Mouse (Mus musculus) heart, embryonic 14.5 days (tissue): ENCODE data around the gene Snx32. TPM values are rescaled to one million over a fixed set of nuclear protein-coding genes. Genes with fewer than 3 reads are reported as not detected.

Experiments used
- ATAC-seq: fragments of 200-750 bp; cut with Nextera tagmentation; 2 replicates; pipeline ENCODE4 v1.8.0; 2017; ENCODE audit warnings: low read depth, moderate TSS enrichment; ENCODE audit not compliant: insufficient number of reproducible peaks, insufficient read depth, low FRiP score
- H3K27ac ChIP-seq, 2 experiments: fragments of 200-500 bp in 1 of 2; fragments of 300-500 bp in 1 of 2; sonication (generic) in 1 of 2; replicated peaks in 1 of 2; 2 replicates each; pipeline ENCODE4 v1.5.1; 2012 to 2014; ENCODE audit warnings: low read depth in 2 of 2, low read length in 2 of 2, control low read depth in 1 of 2, mild to moderate bottlenecking in 1 of 2, mixed read lengths in 1 of 2; ENCODE audit not compliant: control insufficient read depth in 1 of 2, insufficient read depth in 1 of 2
- H3K27me3 ChIP-seq: fragments of 300-500 bp; sonication (generic); 2 replicates; pipeline ENCODE4 v1.6.1; 2014; ENCODE audit warnings: mild to moderate bottlenecking, low read length, control low read depth; ENCODE audit not compliant: control insufficient read depth, insufficient read depth
- H3K36me3 ChIP-seq: fragments of 300-500 bp; sonication (generic); 2 replicates; pipeline ENCODE4 v1.6.1; 2014; ENCODE audit warnings: mild to moderate bottlenecking, control low read depth, low read length, mixed read lengths; ENCODE audit not compliant: control insufficient read depth, insufficient read depth
- H3K4me1 ChIP-seq, 2 experiments: fragments of 200-500 bp in 1 of 2; fragments of 300-500 bp in 1 of 2; sonication (generic) in 1 of 2; 2 replicates each; pipeline ENCODE4 v1.6.1; 2012 to 2014; ENCODE audit warnings: low read length in 2 of 2, control low read depth in 1 of 2, mixed read lengths in 1 of 2; ENCODE audit not compliant: control insufficient read depth in 2 of 2, insufficient read depth in 2 of 2
- H3K4me2 ChIP-seq: fragments of 300-500 bp; sonication (generic); 2 replicates; pipeline ENCODE4 v1.6.1; 2014; ENCODE audit warnings: mild to moderate bottlenecking, low read length
- H3K4me3 ChIP-seq, 2 experiments: fragments of 200-500 bp in 1 of 2; fragments of 300-500 bp in 1 of 2; sonication (generic) in 1 of 2; 2 replicates each; pipeline ENCODE4 v1.5.1; 2012 to 2014; ENCODE audit warnings: low read length in 2 of 2, mild to moderate bottlenecking in 2 of 2, control low read depth in 1 of 2, low read depth in 1 of 2, moderate library complexity in 1 of 2; ENCODE audit not compliant: control insufficient read depth in 1 of 2, insufficient read depth in 1 of 2
- H3K9ac ChIP-seq: fragments of 300-500 bp; sonication (generic); 2 replicates; pipeline ENCODE4 v1.6.1; 2014; ENCODE audit warnings: mild to moderate bottlenecking, low read length
- H3K9me3 ChIP-seq: fragments of 300-500 bp; sonication (generic); 2 replicates; pipeline ENCODE4 v1.6.1; 2016; ENCODE audit warnings: low read length, control low read depth; ENCODE audit not compliant: control insufficient read depth
- WGBS: fragments of 180-500 bp; shearing (Covaris S2); extraction: QIAGEN DNeasy Blood & Tissue Kit; methylation state at CpG from one replicate; pipeline ENCODE4 v1.1.7; 2014; 5-methylcytosine and 5-hydroxymethylcytosine counted together
- polyA plus RNA-seq: library from polyadenylated mRNA; unstranded; fragments of >200 nt; fragmentation: Nextera tagmentation; extraction: Ambion mirVana; gene quantifications from 2 replicates; pipeline ENCODE4 v1.2.1, GENCODE M21; 2014

Snx32 gene
- polyA plus RNA-seq, 1 experiment from 2014 or later = 17.9 TPM

DNA sequence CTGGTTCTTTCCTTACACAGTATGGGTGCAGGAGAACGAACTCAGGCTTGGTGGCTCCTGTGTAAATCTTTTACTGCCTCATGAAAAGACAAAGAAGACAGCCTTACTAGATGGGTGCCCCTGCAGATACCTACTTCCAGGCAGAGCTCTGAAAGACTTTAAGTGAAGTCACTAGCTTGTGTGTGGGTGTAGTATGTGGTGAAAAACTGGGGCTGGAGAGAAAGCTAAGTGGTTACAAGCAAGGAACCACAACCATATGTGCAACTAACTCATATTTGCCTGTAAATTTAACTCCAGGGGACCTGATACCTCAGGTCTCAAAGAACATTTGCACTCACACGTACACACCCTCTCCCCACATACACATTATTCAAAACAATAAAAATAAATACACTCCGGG, 50.4 kb downstream of the Snx32 start:
- WGBS = 23% methylated on average over 3 of the region's 3 CpGs
- ATAC-seq = no peak
- no peaks in the 10 kb centered on the region for H3K27me3 ChIP-seq
- peak overlapping the region; percentile 80 for H3K4me2 ChIP-seq
- no peaks in the 10 kb centered on the region for H3K9me3 ChIP-seq
- peaks cover 32% of the 10 kb centered on the region for H3K36me3 ChIP-seq
- peak overlapping the region; percentile 80 for H3K9ac ChIP-seq
- H3K4me1 ChIP-seq = peaks cover 12 to 36% of the 10 kb centered on the region in 2 experiments
- peak overlapping the region in 1 of 2 experiments; percentile 70; a peak in 1 of 4 replicates for H3K27ac ChIP-seq
- H3K4me3 ChIP-seq = peak overlapping the region in 1 of 2 experiments; percentile 75; a peak in 3 of 4 replicates

DNA sequence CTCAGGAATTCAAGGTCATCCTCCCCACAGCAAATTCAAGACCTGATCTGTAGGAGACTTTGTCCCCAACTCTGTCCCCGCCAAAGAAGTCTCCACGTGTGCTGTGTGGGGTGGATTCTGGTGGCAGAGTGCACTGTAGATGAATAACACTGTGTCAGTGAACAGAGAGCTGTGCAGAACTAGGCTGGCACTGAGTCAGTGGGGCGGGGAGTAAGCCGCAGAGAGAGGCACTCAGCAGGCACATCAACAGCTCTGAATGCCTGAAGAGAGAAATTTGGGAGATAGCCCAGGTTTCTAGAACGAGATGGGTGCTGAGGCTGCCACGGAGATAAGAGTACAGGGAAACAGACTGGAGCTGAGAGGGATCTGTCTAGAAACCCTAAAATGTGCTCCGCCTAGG, 51.3 kb downstream of the Snx32 start:
- ATAC-seq = no peak
- Histone ChIP-seq H3K9ac (no peak overlapping the region), H3K4me2 (no peak overlapping the region), H3K9me3 (no peaks in the 10 kb centered on the region), H3K27ac (no peak overlapping the region), H3K4me1 (peaks cover 11 to 35% of the 10 kb centered on the region in 2 experiments), H3K36me3 (peaks cover 32% of the 10 kb centered on the region), H3K4me3 (no peak overlapping the region), H3K27me3 (no peaks in the 10 kb centered on the region)
- WGBS = 53% methylated on average over 7 of the region's 7 CpGs

DNA sequence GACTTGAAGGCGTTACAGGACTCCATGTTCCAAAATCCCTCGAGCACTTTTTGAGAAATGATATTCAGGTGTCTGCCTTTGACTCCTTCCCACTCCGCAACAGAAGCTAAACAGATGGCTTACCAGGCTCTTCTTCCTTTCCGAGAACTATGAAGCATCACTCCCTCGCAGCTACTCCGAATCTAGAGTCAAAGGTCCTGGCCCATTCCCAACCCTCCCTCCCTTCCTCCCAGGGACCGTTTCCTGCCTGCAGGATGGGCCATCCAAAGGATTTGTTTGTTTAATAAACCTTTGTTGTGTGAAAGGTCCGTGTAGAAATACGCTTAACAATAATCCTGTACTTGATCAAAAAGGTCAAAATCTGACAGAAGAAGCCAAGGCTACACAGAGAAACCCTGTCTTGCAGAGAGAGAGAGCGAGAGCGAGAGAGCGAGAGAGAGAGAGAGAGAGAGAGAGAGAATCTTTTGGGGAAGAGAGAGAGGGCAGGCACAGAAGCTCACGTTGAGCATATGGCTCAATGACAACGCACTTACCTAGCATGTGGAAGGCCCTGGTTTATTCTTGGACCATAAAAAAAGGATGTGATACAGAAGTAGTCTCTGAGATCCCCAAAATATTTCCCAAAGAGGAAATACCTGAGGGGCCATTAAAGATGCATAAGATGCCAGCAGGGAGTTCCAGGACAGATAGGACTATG, 52.4 kb downstream of the Snx32 start, which contains the start of gene Ccdc85b:
Gene Ccdc85b, minus strand, starts transcription at position 149 of the 697 bp plus-strand sequence.
- H3K36me3 ChIP-seq = peaks cover 28% of the 10 kb centered on the region
- WGBS = 15% methylated on average over 14 of the region's 14 CpGs
- peak within 1 kb of the TSS; percentile 69 to 92 for H3K4me3 ChIP-seq
- H3K4me1 ChIP-seq = peaks cover 11 to 33% of the 10 kb centered on the region in 2 experiments
- no peaks in the 10 kb centered on the region for H3K9me3 ChIP-seq
- peak within 1 kb of the TSS; percentile 90 to 94 for H3K27ac ChIP-seq
- no peaks in the 10 kb centered on the region for H3K27me3 ChIP-seq
- peak within 1 kb of the TSS; percentile 89 for H3K9ac ChIP-seq
- H3K4me2 ChIP-seq = peak within 1 kb of the TSS; percentile 97
- ATAC-seq = no peak

DNA sequence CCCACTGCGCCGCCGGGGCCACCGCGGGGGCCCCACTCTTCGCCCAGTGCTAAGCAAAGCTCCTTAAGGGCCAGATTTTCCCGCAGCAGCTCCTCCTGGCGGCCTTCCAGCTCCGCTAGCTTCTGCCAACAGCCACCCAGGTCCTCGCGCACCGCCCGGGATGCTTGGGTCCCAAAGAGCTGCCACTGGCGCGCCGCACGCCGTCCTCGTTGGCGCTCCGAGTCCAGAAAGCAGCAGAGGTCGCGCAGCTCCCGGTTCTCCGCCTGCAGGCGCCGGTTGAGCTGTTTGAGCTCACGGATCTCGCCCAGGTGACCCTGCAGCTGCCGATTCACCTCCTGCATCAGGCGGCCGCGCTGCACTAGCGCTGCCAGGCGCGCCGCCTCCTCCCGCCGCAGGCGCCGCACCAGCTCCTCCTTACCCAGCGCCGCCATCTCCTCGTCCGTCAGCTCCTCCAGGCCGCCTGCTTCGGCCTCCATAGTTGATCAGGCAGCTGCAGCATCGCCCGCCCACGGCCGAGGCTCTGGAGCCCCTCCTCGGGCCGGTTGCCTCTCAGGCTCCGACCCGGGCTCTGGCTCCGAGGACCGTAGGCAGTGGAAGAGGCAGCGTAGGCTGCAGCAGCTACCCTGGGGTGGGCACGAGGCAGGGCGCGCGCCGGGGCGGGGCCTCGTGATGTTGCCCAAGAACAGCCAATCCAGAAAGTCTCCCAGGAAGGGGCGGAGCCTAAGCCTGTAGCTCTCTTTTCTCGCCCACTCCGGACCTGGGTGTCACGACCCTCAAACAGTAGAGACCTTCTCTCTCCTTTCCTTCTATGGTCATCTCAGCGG, 53.2 kb downstream of the Snx32 start:
- Histone ChIP-seq H3K27me3 (no peaks in the 10 kb centered on the region), H3K27ac (peak overlapping the region; percentile 90 to 94), H3K4me1 (peaks cover 11 to 33% of the 10 kb centered on the region in 2 experiments), H3K4me3 (peak overlapping the region; percentile 69 to 92), H3K4me2 (peak overlapping the region; percentile 97), H3K36me3 (peaks cover 22% of the 10 kb centered on the region), H3K9me3 (no peaks in the 10 kb centered on the region), H3K9ac (peak overlapping the region; percentile 89)
- peak; percentile 84 for ATAC-seq
- WGBS = under 1% methylated on average over 68 of the region's 70 CpGs

DNA sequence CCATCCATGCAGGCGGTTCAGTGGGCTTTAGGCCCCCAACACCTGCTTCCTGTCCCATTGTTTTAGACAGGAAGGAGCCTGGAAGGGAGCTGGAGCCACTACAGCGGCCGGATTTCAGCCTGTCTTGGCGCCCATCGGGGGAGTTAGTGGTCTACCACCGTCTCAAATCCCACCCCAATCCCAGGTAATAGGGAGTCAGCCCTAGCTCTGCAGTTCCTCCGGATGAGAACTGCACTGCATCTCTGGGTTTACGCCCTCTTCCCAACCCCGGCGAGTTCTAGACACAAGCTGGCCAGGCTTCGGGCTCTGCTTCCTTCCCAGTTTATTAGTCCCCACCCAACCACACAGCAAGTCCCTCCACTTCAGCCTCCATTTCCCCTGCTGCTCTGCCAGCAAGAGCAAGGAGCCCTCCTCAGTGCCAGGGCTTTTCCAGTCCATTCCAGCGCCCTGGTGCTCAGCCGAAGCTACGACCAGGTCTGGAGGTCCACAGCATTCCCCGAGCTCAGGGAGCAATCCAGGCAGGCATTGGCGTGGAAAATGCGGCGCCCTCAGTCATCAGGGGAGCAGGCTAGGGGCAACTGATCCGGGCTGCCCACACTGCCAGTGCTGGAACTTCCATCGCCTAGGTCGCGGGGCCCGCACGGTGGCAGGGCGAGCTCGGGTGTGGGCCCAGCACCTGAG, 54.0 kb downstream of the Snx32 start:
- ATAC-seq = 0 out of 2 replicates have a peak, but pooled peaks have one; percentile 4
- H3K27ac ChIP-seq = peak overlapping the region; percentile 90 to 94
- H3K4me3 ChIP-seq = peak overlapping the region; percentile 69 to 92
- no peaks in the 10 kb centered on the region for H3K27me3 ChIP-seq
- peak overlapping the region; percentile 89 for H3K9ac ChIP-seq
- peak overlapping the region; percentile 97 for H3K4me2 ChIP-seq
- H3K9me3 ChIP-seq = no peaks in the 10 kb centered on the region
- WGBS = 4% methylated on average over 26 of the region's 26 CpGs
- peaks cover 11 to 32% of the 10 kb centered on the region in 2 experiments for H3K4me1 ChIP-seq
- peaks cover 15% of the 10 kb centered on the region for H3K36me3 ChIP-seq

DNA sequence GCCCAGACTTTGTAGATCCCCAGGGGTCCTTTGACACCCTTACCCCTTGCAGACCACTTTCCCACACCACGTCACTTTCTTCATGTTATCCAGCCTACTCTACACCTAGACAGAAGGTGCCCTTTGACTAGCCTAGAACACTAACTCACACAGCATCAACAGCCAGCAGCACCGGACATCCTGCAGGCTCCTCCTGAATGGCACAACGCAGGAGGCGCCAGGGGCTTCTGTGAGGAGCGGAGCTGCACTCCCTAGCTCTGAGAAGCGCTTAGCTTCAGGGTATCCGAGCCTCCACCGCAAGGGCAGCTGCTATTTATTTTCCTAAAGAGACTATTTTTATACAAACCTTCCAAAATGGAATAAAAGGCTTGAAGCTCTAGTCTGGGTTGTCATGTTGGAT, 54.8 kb downstream of the Snx32 start:
- ATAC-seq = no peak
- no peaks in the 10 kb centered on the region for H3K27me3 ChIP-seq
- peaks cover 15% of the 10 kb centered on the region for H3K36me3 ChIP-seq
- H3K4me3 ChIP-seq = peak overlapping the region; percentile 69 to 92
- peaks cover 9 to 27% of the 10 kb centered on the region in 2 experiments for H3K4me1 ChIP-seq
- WGBS = 51% methylated on average over 8 of the region's 8 CpGs
- H3K9me3 ChIP-seq = no peaks in the 10 kb centered on the region
- H3K4me2 ChIP-seq = peak overlapping the region; percentile 97
- peak overlapping the region; percentile 58 to 94 for H3K27ac ChIP-seq
- H3K9ac ChIP-seq = peak overlapping the region; percentile 89

DNA sequence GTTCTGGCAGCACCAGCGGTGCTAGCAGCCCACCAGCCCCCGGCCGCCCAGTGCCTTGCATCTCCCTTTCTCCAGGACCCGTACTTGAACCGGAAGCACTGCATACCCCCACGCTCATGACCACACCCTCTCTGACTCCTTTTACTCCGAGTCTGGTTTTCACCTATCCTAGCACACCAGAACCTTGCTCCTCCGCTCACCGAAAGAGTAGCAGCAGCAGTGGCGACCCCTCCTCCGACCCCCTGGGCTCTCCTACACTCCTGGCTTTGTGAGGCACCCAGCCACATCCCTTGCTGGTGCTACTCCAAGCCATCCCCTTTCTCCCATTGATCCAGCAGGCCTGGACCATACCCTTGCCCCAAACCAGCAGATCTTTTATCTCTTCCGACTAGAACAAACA, 55.3 kb downstream of the Snx32 start:
- H3K27me3 ChIP-seq = no peaks in the 10 kb centered on the region; the same call in 1 of the 2 replicates
- H3K4me3 ChIP-seq = peak overlapping the region; percentile 69 to 92
- peak overlapping the region; percentile 89 for H3K9ac ChIP-seq
- peaks cover 15% of the 10 kb centered on the region for H3K36me3 ChIP-seq
- H3K4me2 ChIP-seq = peak overlapping the region; percentile 97
- H3K27ac ChIP-seq = peak overlapping the region in 1 of 2 experiments; percentile 94; a peak in 1 of 4 replicates
- H3K4me1 ChIP-seq = peaks cover 9 to 26% of the 10 kb centered on the region in 2 experiments
- no peak for ATAC-seq
- 75% methylated on average over 12 of the region's 12 CpGs for WGBS
- no peaks in the 10 kb centered on the region for H3K9me3 ChIP-seq
